Mouse (Mus musculus): Measurements from ENCODE around the gene Wwtr1. TPM values are rescaled to one million over a fixed set of nuclear protein-coding genes. Genes with fewer than 3 reads are reported as not detected.

The Wwtr1 gene
- total RNA-seq, 2 experiments from 2014 or later = 12.0 to 12.4 TPM

DNA sequence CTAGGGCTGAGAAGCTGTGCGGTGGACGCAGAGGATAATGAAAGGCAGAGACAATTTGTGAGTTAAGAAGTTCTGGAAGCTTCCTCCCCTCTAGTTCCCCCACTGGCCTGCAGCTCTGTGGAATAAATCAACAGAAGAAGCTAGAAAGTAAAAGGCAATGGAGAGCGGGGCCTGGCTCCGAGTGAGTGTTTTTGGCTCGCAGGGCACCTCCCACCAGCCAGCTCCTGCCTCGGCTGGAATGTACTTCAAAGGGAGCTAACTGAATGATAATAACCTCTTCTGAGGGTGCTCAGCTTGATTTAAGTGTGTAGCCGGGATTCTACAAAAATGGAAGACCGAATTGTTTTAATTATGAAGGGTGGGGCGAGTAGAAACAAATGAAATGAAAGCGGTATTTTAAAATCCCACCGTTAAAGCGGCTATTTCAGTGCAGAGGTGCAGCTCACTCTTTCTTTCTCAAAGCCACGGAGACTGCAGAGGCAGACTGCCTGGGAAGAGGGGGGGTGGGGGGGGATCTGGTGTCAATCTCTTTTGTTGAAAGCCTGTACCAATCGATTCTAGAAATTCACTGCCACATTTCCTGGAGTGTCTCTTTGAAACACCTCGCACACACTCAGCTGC is 104.6 kb downstream of the Wwtr1 start:
- no peak for TF ChIP-seq CTCF (IDR thresholded peaks at IDR 0.05)
- Histone ChIP-seq H3K27ac (peak overlapping the region; percentile 71), H3K4me3 (peak overlapping the region; percentile 29)
- DNase-seq (ENCODE audit: extremely low spot score in 1 of 2, low spot score in 2 of 2) = peak; percentile 20 to 22
- intact Hi-C loops (cut with DNase I) = loop anchor here (1.0 to 2.0 kb wide), 3 partner anchors 34 to 154 kb away; partner anchors contain the start of gene Wwtr1

DNA sequence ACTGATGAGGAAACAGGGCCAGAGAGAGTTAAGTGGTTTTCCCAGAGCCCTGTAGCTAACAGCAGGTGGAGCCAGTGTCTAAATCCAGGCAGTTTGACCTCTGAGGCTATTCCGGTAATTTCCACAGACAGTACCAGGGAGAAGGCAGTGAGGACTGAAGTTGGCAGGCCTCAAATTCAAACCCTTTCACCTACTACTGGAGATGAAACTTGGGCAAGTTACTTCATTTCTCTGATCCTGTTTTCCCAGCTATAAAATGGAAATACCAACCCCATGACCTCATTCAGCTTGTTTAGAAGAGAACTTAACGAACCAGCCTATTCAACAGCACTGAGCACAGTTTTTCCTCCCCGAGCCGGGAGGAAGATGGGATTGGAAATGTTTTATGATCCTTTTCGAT is 105.4 kb downstream of the Wwtr1 start:
- TF ChIP-seq CTCF (IDR thresholded peaks at IDR 0.05) = peak; percentile 69

DNA sequence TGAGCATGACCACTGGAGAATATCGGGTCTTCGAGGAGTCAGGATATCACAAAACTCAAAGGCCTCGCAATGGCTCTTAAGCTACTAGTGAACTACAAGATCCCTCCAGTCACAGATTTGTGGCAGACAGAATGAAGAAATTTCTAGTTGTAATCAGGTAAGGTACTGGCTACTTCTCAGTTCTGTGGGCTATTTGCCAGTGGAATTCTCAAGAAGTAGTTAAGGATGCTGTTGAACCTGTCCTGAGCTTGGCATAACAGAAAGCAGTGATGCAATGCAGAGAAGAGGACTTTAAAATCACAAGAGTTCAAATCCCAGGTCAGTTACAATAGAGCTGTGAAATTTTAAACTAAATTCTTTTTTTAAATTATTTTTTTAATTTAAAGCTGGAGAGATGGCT is 106.4 kb downstream of the Wwtr1 start:
- no peak for TF ChIP-seq CTCF (IDR thresholded peaks at IDR 0.05)
- Histone ChIP-seq H3K27ac (no peak overlapping the region), H3K4me3 (no peak overlapping the region)
- no peak for DNase-seq (ENCODE audit: extremely low spot score in 1 of 2, low spot score in 2 of 2)
- intact Hi-C loops (cut with DNase I) = no loop called here

More for the DNA sequence above, 105.4 kb downstream of the Wwtr1 start:
- H3K27ac ChIP-seq = peak overlapping the region; percentile 71
- intact Hi-C loops (cut with DNase I) = loop anchor here (2.0 kb wide), 1 partner anchor 34 kb away; no protein-coding TSS in a partner anchor
- no peak for DNase-seq (ENCODE audit: extremely low spot score in 1 of 2, low spot score in 2 of 2)
- no peak overlapping the region for H3K4me3 ChIP-seq

DNA sequence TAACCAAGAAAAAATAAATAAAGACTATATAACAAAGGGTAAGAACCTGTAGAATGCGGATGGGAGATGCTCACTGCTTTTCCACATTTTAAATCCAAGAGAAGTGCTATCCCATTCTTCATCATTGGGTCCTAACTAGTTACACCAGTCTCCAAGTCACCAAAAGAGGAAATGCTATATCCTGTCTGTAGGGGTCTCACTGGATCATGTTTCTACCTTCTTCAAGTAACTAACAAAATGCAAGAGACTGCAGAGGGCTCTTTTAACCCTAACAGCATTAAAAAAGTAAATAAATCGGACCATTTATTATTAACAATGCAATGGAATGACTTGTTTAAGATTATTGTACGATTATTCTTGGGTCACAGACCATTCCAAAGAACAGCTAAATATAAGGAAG is 109.4 kb downstream of the Wwtr1 start:
- intact Hi-C loops (cut with DNase I) = loop anchor here (1.0 kb wide), 1 partner anchor 159 kb away; no protein-coding TSS in a partner anchor
- peak; percentile 68 for TF ChIP-seq CTCF (IDR thresholded peaks at IDR 0.05)
- DNase-seq (ENCODE audit: extremely low spot score in 1 of 2, low spot score in 2 of 2) = no peak
- Histone ChIP-seq H3K27ac (no peak overlapping the region), H3K4me3 (no peak overlapping the region)

DNA sequence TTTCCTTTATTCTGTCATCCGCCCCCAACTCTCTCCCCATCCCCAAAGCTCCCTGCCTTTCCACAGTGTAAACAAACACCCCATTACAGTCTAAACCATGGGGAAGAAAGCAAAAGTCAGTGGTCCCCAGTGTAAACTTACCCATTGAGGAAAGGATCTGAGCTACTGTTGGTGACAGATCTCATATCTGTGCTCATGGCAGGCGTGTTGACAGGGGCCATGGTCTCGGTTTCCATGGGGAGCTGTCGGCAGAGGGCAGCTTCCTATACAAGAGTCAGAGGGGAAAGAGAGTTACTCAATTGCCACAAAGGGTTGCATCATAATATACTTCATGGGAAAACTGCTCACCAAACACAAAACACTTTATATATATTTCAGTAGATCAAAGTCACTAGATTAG is 112.4 kb downstream of the Wwtr1 start:
- Histone ChIP-seq H3K27ac (no peak overlapping the region), H3K4me3 (no peak overlapping the region)
- no peak for TF ChIP-seq CTCF (IDR thresholded peaks at IDR 0.05)
- intact Hi-C loops (cut with DNase I) = no loop called here
- no peak for DNase-seq (ENCODE audit: extremely low spot score in 1 of 2, low spot score in 2 of 2)

DNA sequence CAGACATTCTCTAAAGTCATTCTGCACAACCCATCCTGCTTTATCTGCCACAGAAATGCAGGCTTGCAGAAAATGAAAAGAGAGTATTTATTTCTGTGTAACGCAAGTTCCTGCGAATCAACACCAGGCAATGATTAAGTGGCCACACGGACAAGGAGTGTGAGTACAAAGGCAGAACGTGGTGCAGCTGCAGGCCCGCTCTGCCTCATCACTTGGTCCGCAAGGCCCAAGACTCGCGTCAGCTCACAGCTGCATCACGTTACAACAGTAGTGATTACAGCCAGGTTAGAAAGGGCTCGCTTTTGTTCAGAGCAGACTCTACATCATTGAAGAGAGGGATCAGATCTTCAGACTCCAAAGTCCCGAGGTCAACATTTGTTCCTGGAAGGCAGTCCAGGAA is 117.1 kb downstream of the Wwtr1 start:
- intact Hi-C loops (cut with DNase I) = no loop called here
- no peak for DNase-seq (ENCODE audit: extremely low spot score in 1 of 2, low spot score in 2 of 2)
- TF ChIP-seq CTCF (IDR thresholded peaks at IDR 0.05) = no peak
- no peak overlapping the region for H3K27ac ChIP-seq
- H3K4me3 ChIP-seq = no peak overlapping the region

DNA sequence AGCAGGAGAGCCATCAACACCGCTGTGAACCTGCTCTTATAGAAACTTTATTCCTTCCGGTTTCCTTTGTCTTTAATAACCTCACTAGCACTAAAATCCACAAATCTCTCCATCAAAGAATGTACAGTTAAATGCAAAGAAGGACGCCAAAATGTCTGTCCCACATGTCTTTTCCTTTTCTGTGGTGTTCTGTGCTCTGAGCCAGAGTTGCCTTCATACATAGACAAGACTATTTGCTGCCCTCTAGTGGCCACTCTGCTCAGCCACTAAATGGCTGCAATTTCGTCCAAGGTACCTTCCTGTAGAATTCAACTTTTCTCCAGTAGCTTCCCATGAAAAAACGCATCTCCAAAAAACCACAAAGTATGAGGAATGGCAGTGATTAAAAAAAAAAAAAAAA is 127.3 kb downstream of the Wwtr1 start:
- intact Hi-C loops (cut with DNase I) = loop anchor here (1.0 to 10.0 kb wide), 2 partner anchors 181 to 1444 kb away; no protein-coding TSS in a partner anchor
- DNase-seq (ENCODE audit: extremely low spot score in 1 of 2, low spot score in 2 of 2) = peak; percentile 69 to 72
- peak; percentile 88 for TF ChIP-seq CTCF (IDR thresholded peaks at IDR 0.05)
- no peak overlapping the region for H3K4me3 ChIP-seq
- H3K27ac ChIP-seq = no peak overlapping the region

DNA sequence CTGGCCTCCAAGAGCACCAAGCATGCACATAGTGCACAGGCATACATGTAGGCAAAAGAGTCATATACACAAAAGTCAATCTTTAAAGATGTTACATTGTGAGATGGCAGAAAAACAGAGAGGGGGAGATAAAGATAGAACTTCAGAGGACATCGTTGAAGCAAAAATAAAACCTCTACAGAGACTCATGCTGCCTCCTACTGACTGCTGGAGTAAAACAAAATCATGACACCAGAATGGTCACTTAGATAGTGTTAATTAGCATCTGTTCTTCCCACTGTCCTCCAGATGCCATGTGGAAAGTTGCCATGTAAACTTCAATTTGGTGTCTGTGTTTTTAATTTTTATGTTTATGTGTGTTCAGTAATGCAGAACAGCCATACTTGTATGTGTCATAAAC is 127.8 kb downstream of the Wwtr1 start:
- intact Hi-C loops (cut with DNase I) = loop anchor here (1.0 to 10.0 kb wide), 2 partner anchors 181 to 1443 kb away; no protein-coding TSS in a partner anchor
- peak; percentile 12; the same call in 1 of the 2 replicates for TF ChIP-seq CTCF (IDR thresholded peaks at IDR 0.05)
- no peak overlapping the region for H3K4me3 ChIP-seq
- H3K27ac ChIP-seq = no peak overlapping the region
- DNase-seq (ENCODE audit: extremely low spot score in 1 of 2, low spot score in 2 of 2) = no peak

DNA sequence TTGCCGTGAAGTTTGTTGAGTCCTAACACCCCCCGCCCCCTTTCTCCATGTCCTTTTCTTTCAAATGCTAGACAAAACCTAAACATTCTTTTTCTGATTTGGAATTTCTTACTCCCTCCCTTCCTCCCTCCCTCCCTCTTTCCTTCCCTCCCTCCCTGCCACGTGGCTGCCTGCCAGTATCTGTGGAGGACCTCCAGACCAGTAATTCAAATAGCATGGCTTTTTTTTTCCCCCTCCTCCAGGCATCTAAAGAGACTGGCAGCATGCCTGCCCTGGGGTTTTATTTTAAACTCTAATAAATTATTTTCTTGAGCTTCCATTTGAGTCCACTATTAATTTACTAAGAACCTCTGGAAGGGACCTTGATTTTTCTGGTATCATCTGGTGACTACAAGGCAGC is 130.0 kb downstream of the Wwtr1 start:
- Histone ChIP-seq H3K4me3 (no peak overlapping the region), H3K27ac (no peak overlapping the region)
- no peak for DNase-seq (ENCODE audit: extremely low spot score in 1 of 2, low spot score in 2 of 2)
- TF ChIP-seq CTCF (IDR thresholded peaks at IDR 0.05) = no peak
- intact Hi-C loops (cut with DNase I) = loop anchor here (10.0 kb wide), 1 partner anchor 1441 kb away; no protein-coding TSS in a partner anchor

DNA sequence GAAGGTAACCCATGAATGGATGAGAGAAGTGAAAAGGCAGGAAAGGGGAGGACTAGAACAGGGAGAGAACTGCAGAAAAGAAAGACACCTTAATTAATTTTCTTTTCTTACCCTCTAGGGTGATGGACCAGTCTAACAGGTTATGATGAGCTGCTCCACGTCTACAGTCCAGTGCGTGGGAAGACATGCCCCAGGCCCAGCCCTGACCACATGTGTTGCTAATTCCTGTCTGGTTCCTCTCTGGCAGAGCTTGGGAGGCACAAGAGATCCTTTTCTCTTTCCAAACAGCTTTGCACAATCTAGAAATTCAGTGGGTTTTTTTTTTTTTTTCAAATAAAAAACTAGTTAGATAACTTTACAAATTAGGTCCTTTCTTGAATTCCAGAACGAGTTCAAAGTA is 134.8 kb downstream of the Wwtr1 start:
- H3K27ac ChIP-seq = no peak overlapping the region
- DNase-seq (ENCODE audit: extremely low spot score in 1 of 2, low spot score in 2 of 2) = no peak
- intact Hi-C loops (cut with DNase I) = loop anchor here (10.0 kb wide), 1 partner anchor 1436 kb away; no protein-coding TSS in a partner anchor
- no peak for TF ChIP-seq CTCF (IDR thresholded peaks at IDR 0.05)
- no peak overlapping the region for H3K4me3 ChIP-seq

DNA sequence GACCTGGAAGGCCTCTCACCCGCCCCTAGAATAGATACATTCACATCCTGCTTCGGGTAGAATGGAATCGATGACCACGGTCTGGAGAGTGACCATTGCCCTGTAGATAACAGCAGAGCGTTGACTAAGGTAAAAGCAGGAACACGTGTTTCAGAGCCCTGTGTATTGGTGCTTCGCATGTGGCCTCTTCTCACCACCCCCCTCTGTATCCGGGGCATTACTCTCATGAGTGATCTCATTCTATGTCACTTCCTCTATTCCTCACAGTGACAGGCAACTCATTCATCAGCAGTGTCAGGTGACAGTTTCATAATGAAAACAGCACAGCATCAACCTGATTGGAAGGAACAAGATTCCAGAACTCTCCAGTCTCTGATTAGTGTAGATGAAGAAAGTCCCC is 140.3 kb downstream of the Wwtr1 start:
- intact Hi-C loops (cut with DNase I) = no loop called here
- Histone ChIP-seq H3K27ac (no peak overlapping the region), H3K4me3 (no peak overlapping the region)
- DNase-seq (ENCODE audit: extremely low spot score in 1 of 2, low spot score in 2 of 2) = no peak
- TF ChIP-seq CTCF (IDR thresholded peaks at IDR 0.05) = no peak

DNA sequence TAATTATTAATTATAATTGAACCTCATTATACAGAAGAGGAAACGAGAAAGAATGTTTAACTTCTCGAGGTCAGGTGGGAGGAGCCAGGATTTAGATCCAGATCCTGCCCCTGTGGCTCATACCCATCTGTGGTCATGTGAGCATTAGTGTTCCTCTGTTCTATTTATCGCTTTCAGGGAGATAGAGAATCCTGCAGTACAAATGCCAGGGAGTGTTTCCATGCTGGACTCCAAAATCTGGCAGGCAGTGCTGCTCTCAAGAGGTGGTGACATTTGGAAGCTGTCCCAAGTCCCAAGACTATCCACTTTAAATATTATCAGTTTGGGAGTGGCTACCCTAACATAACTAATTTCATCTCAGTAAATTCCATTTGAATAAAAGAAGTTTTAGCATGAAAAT is 144.0 kb downstream of the Wwtr1 start:
- H3K27ac ChIP-seq = no peak overlapping the region
- H3K4me3 ChIP-seq = no peak overlapping the region
- DNase-seq (ENCODE audit: extremely low spot score in 1 of 2, low spot score in 2 of 2) = no peak
- no peak for TF ChIP-seq CTCF (IDR thresholded peaks at IDR 0.05)
- intact Hi-C loops (cut with DNase I) = no loop called here

DNA sequence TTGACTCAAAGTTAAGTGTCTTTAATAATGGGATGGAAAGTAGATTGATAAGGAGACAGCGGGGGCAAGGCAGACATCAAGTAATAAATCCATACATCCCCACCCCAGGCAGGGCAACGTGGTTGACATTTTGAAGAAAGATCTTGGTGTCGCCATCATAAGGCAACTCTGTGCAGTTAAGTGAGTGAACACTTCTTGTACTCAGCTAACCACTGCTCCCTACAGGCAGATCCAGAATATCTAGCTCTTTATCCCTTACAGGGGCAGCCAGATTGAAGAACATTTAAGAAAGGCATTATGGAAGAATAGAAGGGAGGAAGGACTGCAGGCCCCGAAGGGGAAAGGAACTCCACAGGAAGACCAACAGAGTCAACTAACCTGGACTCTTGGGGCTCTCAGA is 146.2 kb downstream of the Wwtr1 start:
- DNase-seq (ENCODE audit: extremely low spot score in 1 of 2, low spot score in 2 of 2) = no peak
- Histone ChIP-seq H3K4me3 (no peak overlapping the region), H3K27ac (no peak overlapping the region)
- TF ChIP-seq CTCF (IDR thresholded peaks at IDR 0.05) = peak; percentile 44
- intact Hi-C loops (cut with DNase I) = no loop called here
